Mouse (Mus musculus) 416B (cell line): ENCODE data around the gene Nsmce4a.
A peak's percentile ranks its signal among the peaks of the same experiment; 100 is the strongest.

Experiments used
- DNase-seq: peaks from one replicate; pipeline ENCODE4 v3.0.0; 2011; ENCODE audit warnings: low read depth

Gene Nsmce4a

DNA sequence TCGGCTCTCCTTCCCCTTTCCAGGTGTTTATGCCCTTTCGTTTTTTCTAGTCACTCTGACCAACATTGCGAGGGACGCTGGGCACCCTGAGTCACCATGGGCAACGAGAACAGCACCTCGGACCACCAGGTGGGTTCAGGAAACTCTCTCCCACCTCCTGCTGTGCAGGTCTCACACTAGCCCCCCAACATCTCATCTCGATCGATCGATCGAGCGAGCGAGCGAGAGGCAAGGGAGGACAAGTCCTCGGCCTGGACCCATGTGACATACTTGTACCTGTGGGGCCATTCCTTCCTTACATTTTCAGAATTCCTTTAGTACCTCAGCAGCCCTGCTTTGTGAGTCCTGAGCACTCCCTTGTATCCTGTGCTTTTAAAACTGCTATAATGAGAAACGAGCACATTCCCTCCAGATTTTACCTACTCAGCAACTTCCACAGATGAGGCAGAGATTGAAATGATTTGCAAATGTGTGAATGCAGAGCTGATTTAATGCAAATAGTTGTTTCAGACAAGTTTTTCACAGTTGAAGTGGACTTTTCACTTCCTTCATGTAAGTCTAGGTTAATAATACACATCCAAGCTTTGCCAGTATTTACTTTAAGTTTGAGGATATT lies 4.6 kb upstream of the Nsmce4a start, which contains the start of gene Tacc2:
Gene Tacc2 (plus strand): TSS at position 51 of the 616 bp plus-strand sequence.
- no peak for DNase-seq

DNA sequence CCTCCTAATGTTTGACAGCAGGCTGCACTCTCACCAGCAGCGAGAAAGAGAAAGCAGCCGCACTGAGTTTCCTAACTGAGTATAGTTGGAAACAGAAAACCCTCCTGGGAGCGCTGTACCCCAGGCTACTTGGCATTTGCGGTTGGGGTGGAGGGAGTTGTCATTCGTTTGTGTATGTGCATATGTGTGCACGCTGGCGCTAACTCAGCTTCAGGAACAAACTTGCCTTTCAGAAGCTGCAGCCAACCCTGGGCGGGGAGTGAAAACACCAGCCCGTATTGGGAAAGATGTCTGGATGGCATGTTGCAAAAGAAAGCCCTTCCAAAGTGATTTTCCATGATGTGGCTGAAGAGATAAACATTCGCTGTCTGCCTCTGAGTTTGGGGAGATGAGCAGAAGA lies 4.1 kb upstream of the Nsmce4a start:
- no peak for DNase-seq

DNA sequence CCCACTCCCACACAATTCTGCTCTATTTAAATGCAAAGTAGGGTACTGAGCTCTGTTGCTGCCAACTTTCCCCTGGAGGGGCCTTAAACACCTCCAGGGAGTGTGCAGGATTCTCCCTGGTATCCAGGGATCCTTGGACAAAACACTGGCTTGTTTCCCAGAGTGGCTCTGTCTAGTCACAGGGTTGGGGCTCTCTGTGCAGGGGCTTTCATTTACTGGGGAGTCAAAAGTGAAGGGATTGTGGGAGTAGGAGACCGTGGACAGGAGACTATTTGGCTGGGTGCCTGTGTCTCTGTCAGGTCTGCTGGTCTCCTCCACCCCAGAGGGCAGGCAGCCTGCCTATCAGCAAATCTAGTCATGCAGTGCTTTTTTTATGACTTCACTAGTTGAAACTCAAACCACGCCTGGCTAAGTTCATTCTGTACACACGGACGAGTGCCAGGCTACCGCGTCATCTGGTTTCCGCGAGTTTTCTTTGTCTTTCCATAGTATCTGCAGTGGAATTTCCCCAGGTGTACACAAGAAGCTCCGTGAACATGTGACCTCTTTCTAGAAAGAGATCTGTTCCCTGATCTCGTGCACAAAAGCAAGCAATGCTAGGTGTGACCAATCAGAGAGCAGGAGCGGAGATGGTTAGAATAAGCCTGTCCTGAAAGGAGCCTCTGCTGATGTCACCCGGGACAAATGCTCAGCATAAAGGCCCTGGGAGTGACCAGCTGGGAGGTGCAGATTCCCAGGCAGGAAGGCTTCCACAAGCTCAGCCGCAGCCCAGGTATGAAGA lies 1.5 kb upstream of the Nsmce4a start:
- DNase-seq, result no peak

DNA sequence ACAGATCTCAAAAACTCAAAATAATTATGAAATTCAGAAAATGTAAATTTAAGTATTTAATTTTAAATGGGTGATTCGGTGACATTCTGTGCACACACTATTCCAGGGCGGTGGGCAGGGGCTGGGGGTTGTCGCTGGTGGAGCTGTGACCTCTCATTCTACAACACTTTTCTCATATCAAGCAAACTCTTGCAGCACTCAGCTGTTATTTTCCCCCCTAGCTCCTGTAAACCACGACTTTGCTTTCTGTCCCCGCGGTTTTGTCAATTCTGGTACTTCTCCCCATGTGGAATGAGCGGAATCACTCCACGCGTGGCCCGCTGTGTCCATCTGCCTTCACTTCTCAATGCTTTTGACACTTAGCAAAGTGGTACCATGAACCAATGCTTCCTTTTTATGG lies 828 bp upstream of the Nsmce4a start:
- DNase-seq, result no peak

DNA sequence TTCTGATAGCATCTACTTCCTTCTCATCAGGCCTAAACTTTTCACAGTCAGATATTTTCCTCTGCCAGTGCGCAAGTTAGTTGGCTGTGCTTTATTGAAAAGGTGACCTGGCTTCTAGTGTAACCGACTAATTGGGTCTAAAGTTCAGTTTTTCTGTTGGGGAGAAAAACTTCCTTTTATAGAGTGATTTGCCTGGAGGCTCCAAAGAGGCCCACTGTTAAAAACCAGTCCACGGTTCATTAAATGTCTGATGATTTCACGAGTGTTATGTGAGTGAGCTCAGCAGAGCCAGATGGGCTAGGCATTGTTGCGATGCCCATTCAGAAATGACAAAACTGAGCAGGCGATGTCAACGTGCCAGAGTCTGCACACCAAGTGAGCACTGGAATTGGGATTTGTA lies 2.4 kb downstream of the Nsmce4a start:
- DNase-seq, result no peak

DNA sequence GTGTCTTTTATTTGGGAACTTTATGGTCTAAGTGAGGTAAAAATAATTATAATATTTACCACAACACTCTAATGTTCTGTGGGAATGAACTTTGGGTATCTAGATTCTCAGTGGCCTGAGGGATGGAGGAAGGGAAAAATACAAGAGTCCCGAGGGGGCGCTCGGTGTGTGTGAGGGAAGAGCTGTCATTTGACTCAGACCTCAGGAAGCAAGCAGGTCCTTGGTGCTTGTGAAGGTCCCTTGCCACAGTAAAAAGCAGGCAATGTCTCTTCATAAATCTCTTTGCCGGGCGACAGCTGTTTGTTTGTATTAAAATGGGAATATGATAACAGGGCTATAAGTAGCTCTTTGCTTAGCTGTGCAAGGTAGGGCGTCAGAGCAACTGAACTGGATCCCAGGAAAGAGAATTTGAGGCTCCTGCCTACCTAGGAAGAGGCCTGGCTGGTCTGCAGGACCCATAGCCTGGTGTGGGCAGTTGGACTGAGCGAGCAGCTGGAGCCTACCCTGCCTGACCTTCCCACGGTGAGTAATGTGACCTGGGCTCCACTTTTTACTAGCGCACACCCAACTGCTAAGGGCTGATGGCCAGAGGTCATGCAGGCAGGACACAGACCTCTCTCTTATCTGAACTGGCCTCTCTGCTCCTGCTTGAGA lies 4.0 kb downstream of the Nsmce4a start:
- DNase-seq, result no peak

DNA sequence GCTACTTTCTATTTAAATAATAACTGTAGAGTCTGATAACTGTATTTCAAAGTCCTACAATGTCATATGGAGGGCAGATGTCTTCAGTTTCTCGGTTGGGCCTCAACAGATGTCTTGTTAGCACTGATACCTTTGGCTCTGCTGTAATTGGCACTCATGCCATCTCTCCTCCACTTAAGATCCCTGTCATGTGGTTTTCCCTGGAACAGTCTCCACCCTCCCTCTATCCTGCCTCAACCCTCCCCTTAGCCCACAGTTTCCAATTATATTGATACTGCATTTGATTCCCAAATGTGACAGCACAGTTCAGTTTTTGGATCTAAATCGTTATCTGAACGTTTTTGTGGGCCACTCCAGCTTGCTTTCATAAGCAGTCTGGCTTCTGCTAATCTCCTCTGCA lies 8.3 kb downstream of the Nsmce4a start:
- DNase-seq, result no peak

DNA sequence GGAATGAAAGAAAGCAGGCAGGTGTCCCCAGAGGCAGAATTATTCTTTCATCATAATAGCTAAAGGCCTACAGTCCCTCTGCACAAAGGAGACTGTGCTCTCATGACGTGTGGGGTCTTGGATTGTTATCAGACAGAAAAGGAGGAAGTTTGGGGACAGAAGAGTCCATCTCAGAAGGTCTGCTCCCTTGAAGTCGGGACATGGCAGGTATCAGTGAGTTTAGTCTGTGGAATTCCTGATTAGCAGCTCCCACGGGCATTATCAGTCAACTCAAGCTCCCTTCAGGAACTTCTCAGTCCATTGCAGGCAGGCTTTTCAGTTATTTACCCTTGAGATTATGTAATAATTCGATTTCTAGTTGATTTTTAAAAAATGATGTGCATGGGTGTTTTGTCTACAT lies 9.0 kb downstream of the Nsmce4a start:
- DNase-seq, result no peak

DNA sequence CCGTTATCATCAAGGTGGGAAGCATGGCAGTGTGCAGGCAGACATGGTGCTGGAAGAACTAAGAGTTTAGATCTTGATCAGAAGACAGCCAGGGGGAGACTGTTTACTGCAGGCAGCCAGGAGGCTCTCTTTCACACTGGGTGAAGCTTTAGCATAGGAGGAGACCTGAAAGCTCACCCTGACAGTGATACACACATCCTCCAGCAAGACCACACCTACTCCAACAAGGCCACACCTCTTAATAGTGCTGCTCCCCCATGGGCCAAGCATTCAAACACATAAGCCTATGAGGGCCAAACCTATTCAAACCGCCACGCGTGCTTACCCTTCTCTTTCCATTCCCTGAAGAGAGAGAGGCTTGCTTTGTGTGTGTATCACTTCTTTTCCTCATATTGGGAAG lies 9.6 kb downstream of the Nsmce4a start:
- no peak for DNase-seq

DNA sequence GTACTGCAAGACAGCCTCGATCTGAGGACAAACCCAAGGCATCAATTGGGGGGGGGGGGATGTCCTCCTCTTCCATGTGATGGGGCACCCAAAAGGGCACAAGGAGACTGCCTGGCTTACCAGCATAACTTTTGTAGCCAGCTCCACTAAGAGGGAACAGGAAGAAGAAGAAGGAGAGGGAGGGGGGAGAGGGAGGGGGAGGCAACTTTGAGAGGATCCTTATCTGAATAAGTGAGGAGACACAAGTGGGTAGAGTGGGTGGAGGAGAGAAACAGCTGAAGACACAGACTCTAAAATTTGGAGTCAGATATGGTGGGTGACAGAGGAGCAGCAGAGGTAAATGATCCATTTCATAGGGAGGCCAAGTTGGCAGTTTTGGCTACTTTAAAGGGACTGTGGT lies 12.0 kb downstream of the Nsmce4a start:
- DNase-seq, result no peak

DNA sequence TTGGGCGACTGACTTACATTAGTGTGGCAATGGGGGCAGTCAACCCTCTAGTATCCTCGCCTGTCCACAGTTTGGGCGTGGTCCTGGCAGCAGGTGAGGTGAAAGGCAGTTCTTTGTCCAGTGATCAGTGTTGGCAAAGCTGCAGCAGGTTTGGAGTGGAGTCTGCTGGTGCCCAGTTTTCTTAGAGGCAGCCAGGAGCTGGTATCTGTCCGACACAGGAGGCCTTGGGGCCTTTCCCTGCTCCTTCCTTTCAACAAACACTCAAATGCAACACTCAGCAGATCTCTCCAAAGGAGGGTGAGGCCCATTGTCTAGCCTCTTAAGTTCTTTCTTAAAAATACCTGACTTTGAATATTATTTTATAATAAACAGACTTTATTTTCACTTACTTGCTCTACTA lies 14.3 kb downstream of the Nsmce4a start:
- DNase-seq, result no peak

DNA sequence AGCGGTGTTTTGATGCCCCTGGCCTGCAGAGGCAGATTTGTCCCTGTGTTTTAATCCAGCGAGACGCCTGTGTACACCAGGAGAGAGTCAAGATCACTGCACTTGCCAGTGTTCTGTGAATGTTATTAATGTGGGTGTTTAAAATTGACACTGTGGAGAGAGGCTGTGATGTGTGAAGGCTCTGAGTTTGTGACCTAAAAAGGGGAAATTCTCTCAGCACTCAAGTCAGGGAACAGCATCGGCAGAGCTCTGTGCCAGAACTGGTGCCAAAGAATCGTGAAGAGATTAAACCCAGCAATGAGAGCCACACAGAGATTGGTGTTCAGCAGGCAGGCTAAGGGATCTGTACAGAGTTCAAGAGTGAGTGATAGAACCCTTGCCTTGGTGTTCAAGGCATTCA lies 17.3 kb downstream of the Nsmce4a start:
- DNase-seq, result no peak

DNA sequence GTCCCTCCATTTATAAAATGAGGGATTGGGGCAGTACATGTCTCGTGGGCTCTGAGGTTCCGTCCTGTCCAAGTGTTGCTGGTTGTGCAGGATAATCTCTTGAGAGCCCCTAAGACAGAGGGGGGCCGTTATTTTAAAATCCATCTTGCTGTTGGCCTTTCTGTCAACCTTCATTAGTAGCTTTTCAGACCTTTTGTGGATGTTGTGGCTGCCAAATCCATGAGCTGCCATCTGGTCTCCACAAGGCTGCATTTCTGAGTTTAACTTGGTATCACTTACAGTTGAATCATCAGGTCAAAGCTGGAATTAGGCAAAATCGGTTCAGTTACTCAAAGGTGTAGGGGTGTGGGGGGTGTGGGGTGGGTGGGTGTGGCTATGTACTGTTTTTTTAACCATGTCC lies 19.6 kb downstream of the Nsmce4a start:
- DNase-seq, result no peak

DNA sequence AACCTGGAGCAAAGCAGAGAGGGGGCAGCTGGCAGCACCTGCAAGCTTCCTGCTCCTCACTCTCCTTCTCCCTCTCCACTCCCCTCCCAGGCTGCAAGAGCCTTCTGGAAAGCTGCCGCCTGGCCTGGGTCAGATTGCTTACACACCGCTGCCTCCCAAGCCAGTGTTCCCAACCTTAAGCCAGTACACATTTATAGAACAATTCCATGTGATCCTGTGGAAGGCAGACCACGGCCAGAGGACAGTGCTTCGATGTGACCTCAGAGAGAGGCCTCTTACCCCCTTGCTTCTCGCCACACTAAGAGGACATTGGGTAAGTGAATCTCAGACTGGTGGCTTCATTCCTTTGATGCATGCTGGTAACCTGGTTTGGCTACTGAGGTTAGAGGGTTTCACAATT lies 20.1 kb downstream of the Nsmce4a start:
- DNase-seq, result no peak

DNA sequence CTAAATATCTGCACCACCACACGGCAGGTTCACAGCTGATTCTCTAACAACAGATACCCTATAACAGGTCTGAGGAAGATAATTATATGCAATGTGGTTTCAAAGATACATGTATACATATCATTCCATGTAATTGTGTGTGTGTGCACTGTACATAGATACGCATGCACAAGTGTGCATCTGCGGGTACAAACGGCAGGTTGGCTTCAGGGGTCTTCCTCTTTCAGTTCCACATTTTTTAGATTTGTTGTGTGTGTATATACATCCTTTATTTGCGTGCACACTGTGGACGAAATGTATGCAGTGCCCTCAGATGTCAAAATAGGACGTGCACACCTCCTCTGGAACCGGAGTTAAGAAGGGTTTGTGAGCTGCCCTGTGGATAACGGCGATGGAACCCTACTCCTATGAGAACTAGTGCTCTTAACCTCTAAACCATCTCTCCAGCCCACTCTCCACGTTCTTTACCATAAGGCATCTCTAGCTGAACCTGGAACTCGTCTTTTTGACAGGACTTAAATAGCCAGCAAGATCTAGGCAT lies 25.2 kb downstream of the Nsmce4a start:
- DNase-seq, result no peak

DNA sequence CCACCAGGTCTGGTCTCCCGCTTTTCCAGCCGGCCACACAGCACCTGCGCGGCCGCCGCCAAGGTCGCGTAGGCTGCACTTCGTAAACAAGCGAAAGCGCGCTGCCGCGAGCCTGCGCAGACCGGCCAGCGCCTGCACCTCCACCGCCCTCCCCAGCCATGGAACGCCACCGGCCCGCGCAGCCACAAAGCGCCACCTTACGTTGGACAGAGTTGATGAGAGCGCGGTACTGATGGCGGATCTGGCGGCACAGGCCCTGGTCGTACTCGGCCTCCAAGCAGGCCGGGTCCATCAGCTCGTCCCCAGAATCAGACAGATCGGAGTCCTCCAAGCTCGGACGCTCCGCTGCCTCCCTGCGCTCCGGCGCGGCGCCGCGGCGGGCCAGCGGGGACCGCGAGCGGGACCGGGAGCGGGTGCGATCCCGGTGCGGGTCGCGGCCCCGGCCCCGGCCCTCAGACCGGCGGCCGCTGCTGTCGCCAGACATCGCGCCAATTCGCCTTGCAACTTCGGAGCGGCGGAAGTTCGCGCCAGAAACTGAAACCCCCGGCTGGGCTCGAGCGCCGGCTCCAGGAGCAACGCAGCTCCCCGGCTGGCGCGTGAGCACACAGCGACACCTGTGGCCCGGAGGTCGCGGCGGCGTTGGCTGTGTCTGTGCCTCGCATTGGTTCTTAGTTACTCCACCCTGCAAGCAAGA lies 26.0 kb downstream of the Nsmce4a start:
- DNase-seq, result peak; percentile 95

DNA sequence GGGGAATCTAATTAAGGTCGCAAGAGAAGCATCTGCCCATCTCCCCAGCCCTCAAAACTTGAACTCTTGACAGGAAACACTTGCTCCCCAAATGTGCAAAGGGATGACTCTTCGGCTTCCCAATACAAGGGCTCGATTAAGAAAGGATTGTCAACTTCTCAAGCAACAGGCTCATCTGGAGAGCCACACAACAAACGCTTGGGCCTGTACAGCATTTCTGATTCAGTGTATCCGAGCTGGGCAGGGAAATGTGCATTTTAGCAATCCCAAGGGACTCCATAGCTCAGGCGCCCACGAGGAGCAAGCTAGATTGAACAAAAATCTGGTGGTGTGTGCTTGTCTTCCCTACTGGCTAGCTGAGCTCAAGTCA lies 26.5 kb downstream of the Nsmce4a start:
- DNase-seq, result no peak

DNA sequence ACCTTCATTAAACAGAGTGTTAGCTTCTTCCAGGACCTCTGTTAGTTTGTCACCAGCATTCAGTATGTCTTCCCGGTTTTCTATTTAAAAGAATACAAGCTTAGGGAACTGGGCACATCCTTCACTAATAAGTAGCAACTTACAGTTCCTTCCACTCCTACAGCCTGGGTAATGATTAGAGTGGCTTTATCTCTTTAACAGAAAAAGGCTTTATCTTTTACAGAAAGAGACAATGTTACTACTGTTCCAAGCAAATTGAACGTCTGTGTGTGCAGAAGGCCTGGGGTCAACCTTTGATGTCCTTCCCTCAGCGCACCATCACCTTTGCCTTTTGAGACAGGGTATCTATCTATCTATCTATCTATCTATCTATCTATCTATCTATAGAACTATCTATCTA lies 27.0 kb downstream of the Nsmce4a start:
- peak; percentile 10 for DNase-seq

DNA sequence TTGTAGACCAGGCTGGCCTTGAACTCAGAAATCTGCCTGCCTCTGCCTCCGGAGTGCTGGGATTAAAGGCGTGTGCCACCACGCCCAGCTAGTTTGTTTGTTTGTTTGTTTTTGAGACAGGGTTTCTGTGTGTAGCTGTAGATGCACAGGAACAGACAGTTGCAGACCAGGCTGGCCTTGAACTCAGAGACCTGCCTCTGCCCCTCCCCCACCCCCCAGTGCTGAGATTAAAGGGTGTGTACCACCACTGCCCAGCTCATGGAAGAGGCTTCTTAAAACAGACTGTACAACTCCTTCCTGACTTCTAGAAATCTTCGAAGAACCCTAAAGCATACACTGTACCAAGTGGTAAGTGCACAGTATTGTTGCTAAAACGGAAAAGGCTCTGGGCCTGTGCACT lies 27.5 kb downstream of the Nsmce4a start:
- peak; percentile 10 for DNase-seq

DNA sequence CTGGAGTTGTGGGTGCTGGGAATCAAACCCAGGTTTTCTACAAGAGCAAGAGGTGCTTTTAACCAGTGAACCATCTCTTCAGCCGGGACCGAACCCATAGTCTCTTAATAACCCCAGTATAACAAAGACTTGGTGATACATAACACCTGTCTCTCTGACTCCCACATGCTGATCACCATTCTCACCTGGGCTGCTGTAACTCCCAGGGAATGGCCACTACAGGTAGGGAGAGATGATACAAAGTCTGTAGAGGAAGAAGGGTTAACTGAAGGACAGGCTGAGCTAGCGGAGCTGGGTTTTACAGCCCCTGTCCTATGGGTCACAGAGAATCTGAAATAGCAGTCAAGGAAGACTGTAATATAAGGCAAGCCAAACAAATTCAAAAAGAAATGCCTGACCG lies 29.7 kb downstream of the Nsmce4a start:
- DNase-seq, result no peak

DNA sequence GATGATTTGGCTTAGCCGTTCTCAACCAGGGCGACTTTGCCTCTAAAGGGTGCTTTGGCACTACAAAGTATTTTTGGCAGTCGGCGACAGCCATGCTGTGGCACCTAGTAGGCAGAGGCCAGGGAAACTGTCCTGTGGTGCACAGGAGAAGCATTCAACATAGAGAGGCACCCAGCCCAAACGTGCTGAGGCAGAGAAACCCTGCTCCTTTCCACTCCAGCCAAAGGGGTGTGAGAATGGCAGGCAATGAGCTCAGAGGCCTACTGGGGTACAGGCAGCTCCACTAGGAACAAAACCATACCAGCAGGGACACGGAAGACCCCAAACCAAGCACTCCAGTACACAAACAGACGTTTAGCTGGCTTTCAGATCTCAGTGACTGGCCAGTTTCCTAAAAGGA lies 32.7 kb downstream of the Nsmce4a start:
- DNase-seq, result no peak

DNA sequence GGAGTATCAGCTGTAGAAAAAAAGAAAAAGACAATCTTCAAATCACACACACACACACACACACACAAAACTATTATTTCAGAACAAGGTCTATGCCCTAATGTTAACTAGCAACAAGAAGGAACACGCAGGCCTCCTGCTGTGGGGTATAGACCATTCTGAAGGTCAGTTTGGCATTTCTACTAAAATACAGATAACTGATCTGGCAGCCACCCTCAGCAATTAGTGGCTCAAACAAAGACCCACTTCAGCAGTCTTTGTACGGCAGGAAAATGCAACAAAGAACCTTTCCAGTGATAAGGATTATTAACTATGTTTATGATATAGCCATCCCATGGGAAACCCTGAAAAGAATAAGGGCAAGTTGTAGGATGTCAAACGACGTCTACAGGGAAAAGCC lies 35.9 kb downstream of the Nsmce4a start:
- DNase-seq, result no peak

DNA sequence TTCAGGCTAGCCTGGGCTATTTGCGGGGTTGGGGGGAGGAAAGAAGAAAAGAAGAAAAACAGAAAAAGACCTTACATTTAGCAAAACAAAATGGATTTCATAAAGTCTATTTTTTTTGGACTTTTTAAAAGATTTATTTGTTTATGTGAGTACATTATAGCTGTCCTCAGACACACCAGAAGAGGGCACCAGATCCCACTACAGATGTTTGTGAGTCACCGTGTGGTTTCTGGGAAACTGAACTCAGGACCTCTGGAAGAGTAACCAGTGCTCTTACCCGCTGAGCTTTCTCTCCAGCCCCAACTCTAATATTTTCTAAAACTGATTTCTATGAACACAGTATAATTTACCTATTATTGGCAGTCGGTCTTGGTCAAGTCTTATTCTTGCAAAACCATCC lies 37.7 kb downstream of the Nsmce4a start:
- DNase-seq, result no peak
